Mouse (Mus musculus) heart, postnatal 36 days (tissue): ENCODE results near the gene Vps25. TPM values are rescaled to one million over a fixed set of nuclear protein-coding genes. Genes with fewer than 3 reads are reported as not detected.

Experiments used
- DNase-seq, 2 experiments: peaks; one replicate each; pipeline ENCODE4 v3.0.0; 2021 to 2022
- intact Hi-C: fragments of 180-260 bp; cut with DNase I; formaldehyde crosslinking; loops from one replicate; pipeline ENCODE4 v1.15.1; 2025
- total RNA-seq, 2 experiments: library from RNA; stranded (reverse); gene quantifications; 2 replicates each; pipeline ENCODE4 v1.2.3; 2021

Gene Vps25
- total RNA-seq = 10 to 100 TPM; 84.6 to 95.8 TPM

DNA sequence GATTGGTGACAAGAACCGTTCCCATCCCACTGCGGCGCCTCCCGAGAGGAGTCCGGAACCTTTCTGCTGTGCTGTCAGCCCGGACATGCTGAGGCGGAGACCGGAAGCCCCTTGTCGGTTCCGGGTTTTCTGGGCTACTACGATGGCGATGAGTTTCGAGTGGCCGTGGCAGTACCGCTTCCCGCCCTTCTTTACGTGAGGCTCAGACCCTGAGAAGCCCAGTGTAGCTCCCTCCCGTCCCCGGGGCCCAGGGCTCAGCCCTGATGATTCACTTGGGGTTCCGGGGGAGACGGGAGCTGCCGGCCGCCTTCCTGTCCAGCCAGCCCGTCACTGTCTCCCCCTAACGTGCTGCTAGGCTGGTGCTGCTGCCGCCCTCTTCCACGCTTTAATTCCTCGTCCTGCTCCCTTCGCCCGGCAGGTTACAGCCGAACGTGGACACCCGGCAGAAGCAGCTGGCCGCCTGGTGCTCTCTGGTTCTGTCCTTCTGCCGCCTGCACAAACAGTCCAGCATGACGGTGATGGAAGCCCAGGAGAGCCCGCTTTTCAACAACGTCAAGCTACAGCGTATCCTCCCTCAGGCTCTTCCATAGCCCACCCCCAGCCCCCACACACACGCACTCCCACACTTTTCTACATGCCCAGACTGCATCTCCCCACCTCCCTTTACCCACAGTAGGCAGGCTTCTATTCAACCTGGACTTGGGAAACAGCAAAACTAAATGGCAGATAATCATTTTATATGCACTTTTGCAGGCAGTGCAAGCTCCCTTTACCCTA, at the start of gene Vps25:
TSS of gene Vps25 (plus strand) at position 95 of the 777 bp plus-strand sequence.
- DNase-seq = peak; percentile 87 to 88
- intact Hi-C loops = loop anchor here (1.0 kb wide), 1 partner anchor 48 kb away; the partner anchor contains the start of gene Becn1

DNA sequence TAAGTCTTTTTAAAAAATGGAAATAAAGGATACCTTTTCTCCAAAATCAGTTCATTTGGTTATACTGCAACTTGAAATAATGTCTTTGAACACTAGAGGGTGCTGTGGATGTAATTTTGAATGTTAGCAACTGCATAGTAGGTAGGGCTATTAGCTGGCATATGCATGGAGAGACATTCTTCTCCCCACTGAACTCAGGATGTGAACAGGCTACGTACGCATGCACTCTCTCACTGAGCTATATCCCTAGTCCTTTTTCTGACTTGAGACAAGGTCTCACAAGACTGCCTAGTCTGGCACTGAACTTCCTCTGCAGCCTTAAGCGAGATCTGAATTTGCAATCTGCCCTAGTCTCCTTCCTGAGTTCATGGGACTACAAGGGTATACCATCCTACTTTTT, 41.5 kb upstream of the Vps25 start:
- intact Hi-C loops = loop anchor here (1.0 to 5.0 kb wide), 3 partner anchors 36 to 185 kb away; partner anchors contain the start of gene Becn1
- DNase-seq = peak in 1 of 2 experiments; percentile 16

DNA sequence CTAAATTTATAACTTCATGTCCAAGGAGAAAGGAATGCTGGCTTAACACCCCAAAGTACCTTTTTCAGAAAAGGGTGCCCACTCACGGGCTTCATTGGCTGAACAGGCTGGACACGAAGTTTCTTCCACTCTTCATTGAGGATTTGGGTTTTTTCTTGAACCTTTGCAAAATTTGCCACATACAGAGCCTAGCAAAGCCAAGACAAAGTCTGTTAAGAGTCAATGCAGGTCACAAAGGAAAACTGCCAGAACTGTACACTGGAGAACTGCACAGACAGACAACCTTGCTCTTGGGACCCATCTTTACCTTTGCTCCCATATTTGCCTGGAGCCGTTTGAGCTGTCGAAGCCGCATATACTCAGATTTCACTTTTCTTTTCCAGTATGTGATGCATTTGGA, 36.6 kb upstream of the Vps25 start:
- intact Hi-C loops = no loop called here

DNA sequence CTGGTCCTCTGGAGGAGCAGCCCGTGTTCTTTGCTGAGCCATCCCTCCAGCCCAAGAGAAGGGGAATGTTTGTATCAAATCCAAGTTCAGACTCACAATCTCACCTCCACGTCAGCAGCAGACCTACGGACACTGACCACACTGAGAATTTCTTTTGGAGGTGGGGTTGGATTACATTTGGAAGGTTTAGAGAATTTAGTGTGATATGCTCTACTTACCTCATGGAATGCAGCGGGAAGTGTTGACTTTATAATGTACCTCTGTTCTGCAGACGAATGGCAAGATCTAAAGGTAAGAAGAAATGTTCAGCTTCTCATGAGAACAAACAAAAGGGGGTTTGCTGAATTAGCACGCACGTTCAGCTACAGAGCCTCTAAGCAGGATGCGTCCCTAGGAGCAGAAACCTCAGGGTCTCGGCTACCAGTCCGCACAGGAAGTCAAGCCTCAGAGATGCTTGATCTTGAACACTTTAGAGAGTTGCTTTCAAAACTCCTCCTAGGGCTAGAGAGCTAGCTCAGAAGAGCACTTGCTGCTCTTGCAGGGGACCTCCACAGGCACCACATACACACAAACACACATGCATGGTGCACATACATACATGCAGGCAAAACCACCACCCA, 35.0 kb upstream of the Vps25 start:
- intact Hi-C loops = no loop called here
- no peak for DNase-seq

More for the DNA sequence above, 36.6 kb upstream of the Vps25 start:
- no peak for DNase-seq

DNA sequence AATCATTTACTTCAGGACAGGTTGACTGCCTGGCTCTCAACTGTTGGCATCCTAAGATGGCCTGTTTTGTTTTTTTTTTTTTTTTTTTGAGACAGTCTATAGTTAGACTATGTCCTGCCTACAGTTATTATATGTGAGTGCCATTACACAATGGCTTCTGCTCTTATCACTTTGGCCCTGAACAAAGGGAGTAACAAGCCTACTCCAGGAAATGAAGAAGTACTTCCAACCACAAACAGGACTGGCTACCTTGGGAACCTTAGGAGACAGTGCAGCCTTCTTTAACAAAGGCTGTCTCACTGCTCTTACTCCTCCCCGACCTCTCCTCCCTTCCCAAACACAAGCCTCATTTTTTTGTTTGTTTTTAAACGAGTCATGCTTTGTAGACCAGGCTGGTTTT, 32.7 kb upstream of the Vps25 start:
- intact Hi-C loops = no loop called here
- no peak for DNase-seq

DNA sequence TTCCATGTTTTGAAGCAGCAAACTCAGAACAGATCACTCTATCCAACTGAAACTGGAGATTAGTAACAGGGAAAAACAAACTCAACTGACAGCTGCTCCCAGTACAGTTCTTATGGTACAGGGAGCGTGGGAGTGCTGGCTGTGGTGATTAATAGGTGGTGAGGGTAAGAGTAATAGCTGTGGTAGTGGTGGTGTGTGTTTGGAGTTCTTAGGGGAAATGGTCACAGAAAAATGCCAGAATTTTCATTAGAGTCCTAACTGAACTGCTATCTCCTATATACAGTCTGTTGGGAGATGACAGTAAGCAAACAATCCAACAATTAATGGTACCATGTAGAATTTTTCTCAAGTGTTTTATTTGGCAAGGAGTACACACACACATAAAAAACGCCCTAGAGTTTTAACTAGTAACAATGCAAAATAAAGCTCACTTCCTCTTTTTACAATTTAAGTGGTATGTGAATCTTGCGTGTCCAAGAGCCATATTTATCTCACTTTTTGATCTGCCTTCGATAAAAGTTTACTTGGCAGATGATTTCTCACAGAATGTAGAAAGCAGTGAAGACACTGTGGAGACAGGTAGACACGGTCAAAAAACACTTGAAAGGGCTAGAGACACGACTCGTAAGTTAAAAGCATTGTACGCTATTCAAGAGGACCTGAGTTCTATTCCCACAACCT, 32.1 kb upstream of the Vps25 start:
- intact Hi-C loops = no loop called here
- DNase-seq = no peak

DNA sequence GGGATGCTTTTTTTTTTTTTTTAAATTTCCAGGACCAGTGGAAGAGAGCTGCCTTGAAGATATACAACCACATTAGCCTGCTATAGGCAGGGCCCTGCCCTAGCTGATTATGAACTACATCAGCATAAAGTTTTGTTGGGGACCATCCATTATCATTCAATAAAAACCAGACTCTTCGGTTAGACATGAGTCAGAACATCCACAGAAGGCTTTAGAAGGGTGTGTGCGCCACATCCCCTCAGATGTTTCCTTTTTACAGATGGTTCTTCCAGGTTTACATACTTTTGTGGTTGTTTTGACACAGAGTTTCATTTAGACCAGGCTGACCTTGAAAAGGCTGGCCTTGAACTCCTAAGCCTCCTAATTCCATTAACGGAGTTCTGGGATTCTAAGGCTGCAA, 29.2 kb upstream of the Vps25 start:
- DNase-seq = no peak
- intact Hi-C loops = no loop called here

DNA sequence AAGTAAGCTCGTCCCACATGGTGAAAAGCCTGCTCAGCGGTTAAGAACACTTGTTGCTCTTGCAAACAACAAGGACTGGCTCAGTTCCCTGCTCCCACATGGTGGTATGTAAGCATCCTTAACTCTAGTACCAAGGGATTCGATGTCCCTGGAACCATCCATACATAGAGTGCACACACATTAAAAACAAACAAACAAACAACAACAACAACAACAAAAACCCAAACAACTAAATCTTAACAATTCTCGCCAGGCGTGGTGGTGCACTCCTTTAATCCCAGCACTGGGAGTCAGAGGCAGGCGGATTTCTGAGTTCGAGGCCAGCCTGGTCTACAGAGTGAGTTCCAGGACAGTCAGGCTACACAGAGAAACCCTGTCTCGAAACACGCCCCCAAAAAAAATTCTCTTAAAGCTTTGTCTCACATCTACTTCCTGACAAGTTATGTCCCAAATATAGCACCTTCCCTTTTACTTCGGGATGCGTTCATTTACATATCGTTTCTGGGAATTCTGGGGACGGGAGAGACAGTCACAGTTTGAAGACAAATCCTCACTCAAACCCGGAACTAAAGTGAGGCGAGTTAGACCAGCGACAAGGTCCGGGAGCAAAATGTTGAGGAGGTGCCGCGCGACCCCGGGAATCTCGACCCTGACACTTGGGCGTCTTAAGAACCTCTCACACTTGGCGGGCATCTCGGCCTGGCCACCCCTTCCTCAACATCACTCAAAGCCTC, 28.0 kb upstream of the Vps25 start:
- DNase-seq = no peak
- intact Hi-C loops = no loop called here

DNA sequence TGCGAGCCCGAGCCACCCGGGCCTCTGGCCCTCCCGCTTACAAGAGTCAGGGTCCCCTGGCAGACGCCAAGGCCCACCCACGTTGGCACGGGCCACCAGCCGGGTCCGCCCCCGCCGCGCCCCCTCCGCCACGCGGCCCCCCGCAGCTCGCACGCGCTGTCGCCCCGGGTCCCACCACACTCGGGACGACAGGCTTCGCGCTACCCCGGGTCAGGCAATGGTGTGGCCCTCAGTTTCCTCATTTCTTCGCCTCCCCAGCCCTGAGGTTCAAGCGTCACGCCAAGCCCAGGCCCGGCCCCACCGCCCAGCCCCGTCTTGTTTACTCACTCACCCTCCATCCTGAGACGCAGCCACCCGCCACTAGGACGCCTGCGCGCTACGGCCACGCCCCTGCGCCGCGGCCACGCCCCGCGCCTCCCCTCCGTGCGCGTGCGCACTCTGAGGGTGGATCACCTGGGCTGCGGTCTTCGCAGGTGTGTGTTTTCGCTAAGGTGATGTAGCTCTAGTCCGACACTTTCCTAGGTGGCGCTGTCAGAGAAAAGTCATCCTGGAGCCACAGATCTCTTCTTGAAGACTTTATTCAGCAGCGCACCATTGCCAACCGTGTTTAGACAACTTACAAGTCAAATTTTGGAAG, 27.3 kb upstream of the Vps25 start, which contains the start of gene Ezh1:
TSS of gene Ezh1 (minus strand) at position 399 of the 637 bp plus-strand sequence.
- intact Hi-C loops = no loop called here
- peak; percentile 94 to 95 for DNase-seq

DNA sequence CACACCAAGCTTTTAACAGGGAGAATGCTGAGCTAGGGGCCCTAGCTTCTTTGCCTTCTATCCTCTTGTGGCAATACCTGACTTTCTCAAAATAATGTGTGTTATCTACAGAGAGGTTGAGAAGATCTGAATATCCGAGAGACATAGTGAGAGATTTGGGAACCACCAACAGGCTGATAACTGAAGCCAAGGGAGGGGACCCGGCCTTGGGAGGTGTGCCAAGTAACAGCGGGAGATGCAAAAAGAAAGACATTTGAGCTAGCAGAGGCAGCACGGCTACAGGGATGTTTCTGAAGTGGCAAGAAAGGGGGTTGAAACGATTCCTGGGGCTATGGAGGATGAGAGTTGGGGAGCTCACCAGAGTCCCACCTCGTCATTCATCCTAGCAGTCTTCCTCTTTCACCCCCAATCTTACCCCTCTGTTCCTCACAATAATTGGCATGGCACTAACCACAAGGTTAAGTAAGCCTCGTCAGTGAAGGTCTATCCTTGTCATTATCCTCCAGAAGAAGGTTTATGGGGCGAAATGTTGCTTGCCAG, 24.1 kb upstream of the Vps25 start:
- peak; percentile 56 to 59 for DNase-seq
- intact Hi-C loops = no loop called here

DNA sequence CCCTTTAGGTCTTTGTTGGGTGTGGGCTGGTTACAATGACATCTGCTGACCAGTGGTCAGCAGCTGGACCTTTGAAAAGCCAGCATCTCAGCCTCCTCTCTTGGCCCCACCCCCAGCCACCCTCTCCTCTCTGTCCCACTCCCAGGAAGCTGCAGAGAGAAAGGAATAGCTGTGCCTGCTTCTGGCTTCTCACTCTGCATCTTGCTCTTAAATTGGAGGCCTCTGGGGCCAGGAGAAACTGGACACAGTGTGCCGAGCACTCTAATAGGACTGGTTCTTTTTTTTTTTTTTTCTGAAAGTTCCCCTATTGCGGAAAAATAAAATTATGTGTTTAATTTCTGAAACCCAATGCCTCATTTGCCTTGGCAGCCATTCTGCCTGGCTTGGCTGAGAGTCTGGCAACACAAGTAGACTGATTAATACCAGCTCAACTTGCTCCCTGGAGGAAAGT, 23.4 kb upstream of the Vps25 start:
- intact Hi-C loops = no loop called here
- DNase-seq = peak; percentile 60 to 61

DNA sequence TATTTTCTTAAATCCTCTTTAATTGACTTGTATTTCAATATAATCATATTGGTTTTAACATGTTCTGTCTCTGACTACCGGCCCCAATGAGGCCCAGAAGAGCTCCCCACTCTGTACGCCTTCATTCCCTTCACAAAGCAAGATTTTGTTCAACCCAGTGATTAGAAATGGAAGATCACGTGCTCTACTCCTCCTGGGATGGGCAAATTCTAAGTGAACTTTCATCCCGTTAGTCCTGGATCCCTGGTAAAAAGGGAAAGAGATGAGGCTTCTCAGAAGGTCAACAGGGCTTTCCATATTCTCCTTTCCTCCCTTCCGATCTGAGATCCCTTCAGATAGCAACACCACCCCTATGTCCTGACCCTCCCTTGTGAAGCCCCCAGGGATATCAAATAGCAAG, 23.0 kb upstream of the Vps25 start:
- no peak for DNase-seq
- intact Hi-C loops = no loop called here

DNA sequence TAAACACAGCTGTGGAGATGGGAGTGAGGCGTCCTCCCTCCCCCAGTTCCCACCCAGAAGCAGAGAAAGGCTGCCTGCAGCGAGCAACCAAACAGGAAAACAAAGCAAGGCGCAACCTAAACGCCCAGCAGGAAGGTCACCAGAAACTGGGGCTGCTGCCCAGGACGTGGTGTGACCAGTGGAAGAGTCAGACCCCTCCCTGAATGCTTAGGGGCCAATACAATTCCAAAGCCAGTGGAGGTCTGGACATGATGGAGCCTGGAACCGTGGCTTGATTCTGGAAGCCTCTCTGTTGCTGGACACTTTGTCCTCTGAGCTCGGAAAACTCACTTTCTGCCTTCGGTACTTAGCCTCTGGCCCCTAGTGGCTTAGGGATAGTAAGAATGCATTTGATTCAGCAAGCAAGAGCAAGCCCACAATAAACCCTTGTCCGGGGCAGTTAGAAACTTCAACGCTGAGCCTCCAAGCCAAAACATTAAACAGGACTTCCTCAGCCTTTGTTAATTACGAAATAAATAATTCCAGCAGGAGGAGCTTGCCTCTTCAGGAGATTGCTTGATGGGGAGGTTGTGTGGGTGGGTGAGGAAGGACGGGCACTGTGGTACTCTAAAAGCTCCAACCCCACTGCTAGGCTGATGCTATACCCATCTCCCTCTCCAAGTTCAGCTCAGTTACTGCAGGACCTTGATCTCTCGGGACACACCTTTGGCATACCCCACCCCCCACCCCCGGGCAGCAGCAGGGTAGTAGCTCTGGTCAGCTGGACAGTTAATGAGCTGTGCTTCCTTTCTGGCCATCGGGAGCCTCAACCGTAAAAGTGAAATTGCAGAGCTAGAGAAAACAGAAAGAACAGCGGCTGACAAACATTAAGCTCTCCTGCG, 22.3 kb upstream of the Vps25 start:
- peak; percentile 78 to 82 for DNase-seq
- intact Hi-C loops = loop anchor here (1.0 kb wide), 1 partner anchor 16 kb away; no protein-coding TSS in a partner anchor

DNA sequence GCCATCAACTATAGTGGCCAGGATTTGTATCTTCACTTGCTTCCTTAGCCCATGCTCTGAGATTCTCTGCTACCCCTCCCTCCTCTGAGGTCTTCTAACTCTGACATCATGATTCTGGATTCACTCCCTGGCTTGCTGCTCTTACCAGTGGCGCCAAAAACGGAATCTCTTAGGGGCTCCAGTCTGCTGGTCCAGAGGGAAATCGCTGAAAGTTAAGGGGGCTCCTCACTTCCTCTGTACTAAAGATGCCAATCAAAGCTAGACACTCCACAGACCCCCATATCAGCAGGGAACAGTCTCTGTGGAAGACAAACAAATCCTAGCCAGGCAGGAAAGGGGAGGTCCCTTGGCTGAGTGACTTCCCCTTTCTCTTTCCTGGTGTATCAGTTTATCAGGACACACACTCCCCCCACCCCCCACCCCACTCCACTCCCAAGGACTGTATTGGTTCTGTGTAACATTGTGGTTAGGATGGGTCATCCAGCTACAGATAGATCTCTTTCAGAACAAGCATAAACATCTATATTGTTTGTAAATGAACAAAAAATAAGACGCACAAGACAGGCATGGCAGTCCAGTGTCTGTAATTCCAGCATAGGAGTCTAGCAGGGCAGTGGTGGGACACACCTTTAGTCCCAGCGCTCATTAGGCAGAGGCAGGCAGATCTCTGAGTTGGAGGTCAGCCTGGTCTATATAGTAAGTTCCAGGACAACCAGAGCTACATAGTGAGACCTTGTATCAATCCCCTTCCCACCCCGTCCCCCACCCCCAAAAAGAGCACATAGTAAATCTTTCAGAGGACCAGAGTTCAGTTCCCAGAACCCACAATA, 21.3 kb upstream of the Vps25 start:
- intact Hi-C loops = no loop called here
- DNase-seq = peak; percentile 60 to 78

DNA sequence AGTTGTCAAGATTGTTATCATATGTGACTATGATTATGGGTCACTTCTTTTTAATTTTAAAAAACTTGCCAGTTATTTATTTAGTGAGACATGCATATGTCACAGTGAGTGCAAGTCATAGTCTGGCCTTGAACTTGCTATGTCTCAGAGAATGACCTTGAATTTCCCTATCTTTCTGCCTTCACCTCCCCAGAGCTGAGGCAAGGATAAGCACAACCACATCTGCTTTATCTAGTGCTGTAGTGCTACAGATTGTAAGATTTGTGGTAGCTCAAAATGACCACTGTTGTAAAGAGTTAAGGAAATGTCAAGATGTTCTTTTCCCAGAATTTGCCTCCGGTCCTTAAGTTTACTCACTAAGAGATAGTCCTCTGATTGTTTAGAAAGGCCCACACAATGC, 20.3 kb upstream of the Vps25 start:
- intact Hi-C loops = no loop called here
- no peak for DNase-seq

DNA sequence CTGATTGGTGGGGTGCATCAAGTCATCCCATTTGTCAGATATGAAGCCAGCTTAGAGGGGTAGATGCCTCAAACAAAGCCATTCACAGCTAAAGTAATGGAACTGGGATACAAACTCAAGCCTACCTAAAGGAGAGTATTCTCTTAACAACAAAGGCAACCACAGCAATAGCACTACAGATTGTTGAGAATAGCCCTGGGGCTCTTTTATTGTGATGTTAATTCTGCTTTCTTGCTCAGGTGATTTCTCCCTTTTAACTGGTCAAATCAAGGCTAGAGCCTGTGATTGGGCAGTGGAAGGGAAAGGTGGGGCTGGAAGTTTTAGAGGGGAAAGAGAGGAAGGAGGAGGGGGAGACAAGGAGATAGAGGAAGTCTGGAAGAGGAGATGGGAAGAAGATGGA, 19.4 kb upstream of the Vps25 start:
- intact Hi-C loops = no loop called here
- DNase-seq = no peak

DNA sequence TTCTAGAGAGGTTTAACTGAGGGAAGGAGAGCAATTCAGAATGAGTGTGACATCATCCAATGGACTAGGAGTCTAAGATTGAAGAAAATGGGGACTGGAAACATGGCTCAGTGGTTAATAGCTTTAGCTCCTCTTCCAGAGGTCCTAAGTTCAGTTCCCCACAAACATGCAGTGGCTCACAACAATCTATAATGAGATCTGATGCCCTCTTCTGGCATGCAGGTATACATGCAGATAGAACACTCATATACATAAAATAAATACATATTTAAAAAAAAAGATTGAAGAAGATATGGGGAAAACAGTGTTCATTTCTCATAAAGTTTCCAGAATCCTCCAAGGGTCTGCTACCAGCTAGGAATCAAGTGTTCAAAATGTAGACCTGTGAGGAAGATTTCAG, 18.1 kb upstream of the Vps25 start:
- intact Hi-C loops = no loop called here
- DNase-seq = no peak

DNA sequence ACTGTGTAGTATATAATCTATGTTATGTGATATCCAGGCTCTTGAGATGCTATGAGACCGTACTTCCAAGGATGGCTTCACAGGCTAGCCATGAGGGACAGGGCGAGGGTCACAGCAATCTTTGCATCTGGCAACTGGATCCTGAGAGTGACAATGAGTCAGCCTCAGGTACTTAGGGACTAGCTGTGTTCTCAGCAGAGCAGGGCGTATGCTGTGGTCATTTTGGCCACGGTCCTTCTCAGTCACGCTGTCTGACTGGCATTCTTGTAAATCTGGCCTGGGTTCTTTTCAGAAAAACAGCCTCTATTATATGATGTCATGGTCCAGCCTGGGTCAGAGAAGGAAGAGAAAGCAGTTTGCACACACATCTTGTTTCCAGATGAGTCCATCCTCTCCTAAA, 16.7 kb upstream of the Vps25 start:
- intact Hi-C loops = no loop called here
- DNase-seq = no peak
